Mouse (Mus musculus): Measurements from ENCODE around the gene Faap100. TPM values are rescaled to one million over a fixed set of nuclear protein-coding genes. Genes with fewer than 3 reads are reported as not detected.

The Faap100 gene
- 9.8 TPM for polyA plus RNA-seq (2014; fragmentation: Illumina TruSeq; extraction: RNeasy Lipid Tissue Mini Kit (QIAGEN cat#74804); ENCODE audit: low read depth, low replicate concordance)

GRCm38 (mm10) chr11:120378611-120379540 is at the start of gene Faap100:
Gene Faap100 (minus strand): TSS chr11:120378764.

GRCm38 (mm10) chr11:120361295-120361694 is 17.3 kb downstream of the Faap100 start, which contains the start of gene Fscn2:
Gene Fscn2 (plus strand): TSS chr11:120361534.

GRCm38 (mm10) chr11:120347791-120348683 is 30.5 kb downstream of the Faap100 start, which contains the start of gene Actg1:
Gene Actg1 (minus strand): TSS chr11:120348542.

Other genes starting within 250 kb of the Faap100 start
- gene Slc38a10, start 227.4 kb downstream of the Faap100 start, polyA plus RNA-seq (2014; fragmentation: Illumina TruSeq; extraction: RNeasy Lipid Tissue Mini Kit (QIAGEN cat#74804); ENCODE audit: low read depth, low replicate concordance): 87.4 TPM
- gene Bahcc1, start 145.8 kb downstream of the Faap100 start, polyA plus RNA-seq (2014; fragmentation: Illumina TruSeq; extraction: RNeasy Lipid Tissue Mini Kit (QIAGEN cat#74804); ENCODE audit: low read depth, low replicate concordance): 10.2 TPM
- gene Actg1, start 30.2 kb downstream of the Faap100 start, polyA plus RNA-seq (2014; fragmentation: Illumina TruSeq; extraction: RNeasy Lipid Tissue Mini Kit (QIAGEN cat#74804); ENCODE audit: low read depth, low replicate concordance): 1,201 TPM
- gene Fscn2, start 17.2 kb downstream of the Faap100 start, polyA plus RNA-seq (2014; fragmentation: Illumina TruSeq; extraction: RNeasy Lipid Tissue Mini Kit (QIAGEN cat#74804); ENCODE audit: low read depth, low replicate concordance): 0.92 TPM
- gene Nploc4, start 58.9 kb upstream of the Faap100 start, polyA plus RNA-seq (2014; fragmentation: Illumina TruSeq; extraction: RNeasy Lipid Tissue Mini Kit (QIAGEN cat#74804); ENCODE audit: low read depth, low replicate concordance): 50.3 TPM
- gene Tspan10, start 63.9 kb upstream of the Faap100 start, polyA plus RNA-seq (2014; fragmentation: Illumina TruSeq; extraction: RNeasy Lipid Tissue Mini Kit (QIAGEN cat#74804); ENCODE audit: low read depth, low replicate concordance): not detected
- 0.65 TPM for gene Pde6g, start 74.7 kb upstream of the Faap100 start, polyA plus RNA-seq (2014; fragmentation: Illumina TruSeq; extraction: RNeasy Lipid Tissue Mini Kit (QIAGEN cat#74804); ENCODE audit: low read depth, low replicate concordance)
- 20.5 TPM for gene Oxld1, start 79.3 kb upstream of the Faap100 start, polyA plus RNA-seq (2014; fragmentation: Illumina TruSeq; extraction: RNeasy Lipid Tissue Mini Kit (QIAGEN cat#74804); ENCODE audit: low read depth, low replicate concordance)
- 18.3 TPM for gene Ccdc137, start 79.4 kb upstream of the Faap100 start, polyA plus RNA-seq (2014; fragmentation: Illumina TruSeq; extraction: RNeasy Lipid Tissue Mini Kit (QIAGEN cat#74804); ENCODE audit: low read depth, low replicate concordance)
- gene Arl16, start 88.8 kb upstream of the Faap100 start, polyA plus RNA-seq (2014; fragmentation: Illumina TruSeq; extraction: RNeasy Lipid Tissue Mini Kit (QIAGEN cat#74804); ENCODE audit: low read depth, low replicate concordance): 23.1 TPM
- gene Mrpl12, start 105.8 kb upstream of the Faap100 start, polyA plus RNA-seq (2014; fragmentation: Illumina TruSeq; extraction: RNeasy Lipid Tissue Mini Kit (QIAGEN cat#74804); ENCODE audit: low read depth, low replicate concordance): 58.6 TPM
- gene Slc25a10, start 113.1 kb upstream of the Faap100 start, polyA plus RNA-seq (2014; fragmentation: Illumina TruSeq; extraction: RNeasy Lipid Tissue Mini Kit (QIAGEN cat#74804); ENCODE audit: low read depth, low replicate concordance): 127 TPM
- 0.86 TPM for gene Gcgr, start 151.9 kb upstream of the Faap100 start, polyA plus RNA-seq (2014; fragmentation: Illumina TruSeq; extraction: RNeasy Lipid Tissue Mini Kit (QIAGEN cat#74804); ENCODE audit: low read depth, low replicate concordance)
- gene Mcrip1, start 171.0 kb upstream of the Faap100 start, polyA plus RNA-seq (2014; fragmentation: Illumina TruSeq; extraction: RNeasy Lipid Tissue Mini Kit (QIAGEN cat#74804); ENCODE audit: low read depth, low replicate concordance): 110 TPM
- not detected for gene Ppp1r27, start 172.4 kb upstream of the Faap100 start, polyA plus RNA-seq (2014; fragmentation: Illumina TruSeq; extraction: RNeasy Lipid Tissue Mini Kit (QIAGEN cat#74804); ENCODE audit: low read depth, low replicate concordance)
- 519 TPM for gene P4hb, start 194.5 kb upstream of the Faap100 start, polyA plus RNA-seq (2014; fragmentation: Illumina TruSeq; extraction: RNeasy Lipid Tissue Mini Kit (QIAGEN cat#74804); ENCODE audit: low read depth, low replicate concordance)
- gene Arhgdia, start 202.9 kb upstream of the Faap100 start, polyA plus RNA-seq (2014; fragmentation: Illumina TruSeq; extraction: RNeasy Lipid Tissue Mini Kit (QIAGEN cat#74804); ENCODE audit: low read depth, low replicate concordance): 356 TPM
- gene Alyref, start 219.6 kb upstream of the Faap100 start, polyA plus RNA-seq (2014; fragmentation: Illumina TruSeq; extraction: RNeasy Lipid Tissue Mini Kit (QIAGEN cat#74804); ENCODE audit: low read depth, low replicate concordance): 39.4 TPM
- gene Anapc11, start 219.7 kb upstream of the Faap100 start, polyA plus RNA-seq (2014; fragmentation: Illumina TruSeq; extraction: RNeasy Lipid Tissue Mini Kit (QIAGEN cat#74804); ENCODE audit: low read depth, low replicate concordance): 47.3 TPM
- gene Npb, start 229.7 kb upstream of the Faap100 start, polyA plus RNA-seq (2014; fragmentation: Illumina TruSeq; extraction: RNeasy Lipid Tissue Mini Kit (QIAGEN cat#74804); ENCODE audit: low read depth, low replicate concordance): not detected
- 83.9 TPM for gene Pcyt2, start 239.2 kb upstream of the Faap100 start, polyA plus RNA-seq (2014; fragmentation: Illumina TruSeq; extraction: RNeasy Lipid Tissue Mini Kit (QIAGEN cat#74804); ENCODE audit: low read depth, low replicate concordance)
- gene Sirt7, start 246.5 kb upstream of the Faap100 start, polyA plus RNA-seq (2014; fragmentation: Illumina TruSeq; extraction: RNeasy Lipid Tissue Mini Kit (QIAGEN cat#74804); ENCODE audit: low read depth, low replicate concordance): 40.4 TPM

All from adipose tissue, adult 10 weeks (tissue).